Mouse (Mus musculus) cerebellum, postnatal 36 days (tissue): ENCODE measurements around the gene Tjp2.
A peak's percentile ranks its signal among the peaks of the same experiment; 100 is the strongest.

Experiments used
- DNase-seq, 2 experiments: peaks; one replicate each; pipeline ENCODE4 v3.0.0; 2021 to 2022; ENCODE audit warnings: mixed read lengths in 2 of 2

The Tjp2 gene

GRCm38 (mm10) chr19:24176692-24177091, 48.1 kb downstream of the Tjp2 start:
- DNase-seq = no peak

DNA sequence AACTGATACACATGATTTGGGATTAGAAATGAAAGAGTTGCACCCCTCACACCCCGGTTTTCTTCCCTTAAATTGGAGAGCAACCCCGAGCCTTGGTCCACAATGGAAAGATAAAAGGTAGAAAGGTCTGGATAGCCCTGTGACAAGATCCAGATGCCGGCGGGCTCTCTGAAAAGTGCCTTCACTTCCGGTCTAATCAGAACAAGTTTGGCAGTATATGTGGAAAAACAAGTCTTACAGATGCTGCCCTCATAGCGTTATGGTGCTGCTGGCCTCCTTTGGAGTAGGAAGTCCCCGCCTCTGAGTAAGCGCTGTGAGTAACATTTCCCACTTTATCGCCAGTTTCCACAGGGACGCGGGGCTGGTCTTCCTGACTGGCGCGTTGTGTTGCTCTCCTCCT, 49.9 kb downstream of the Tjp2 start:
- DNase-seq = peak in 1 of 2 experiments; percentile 33

DNA sequence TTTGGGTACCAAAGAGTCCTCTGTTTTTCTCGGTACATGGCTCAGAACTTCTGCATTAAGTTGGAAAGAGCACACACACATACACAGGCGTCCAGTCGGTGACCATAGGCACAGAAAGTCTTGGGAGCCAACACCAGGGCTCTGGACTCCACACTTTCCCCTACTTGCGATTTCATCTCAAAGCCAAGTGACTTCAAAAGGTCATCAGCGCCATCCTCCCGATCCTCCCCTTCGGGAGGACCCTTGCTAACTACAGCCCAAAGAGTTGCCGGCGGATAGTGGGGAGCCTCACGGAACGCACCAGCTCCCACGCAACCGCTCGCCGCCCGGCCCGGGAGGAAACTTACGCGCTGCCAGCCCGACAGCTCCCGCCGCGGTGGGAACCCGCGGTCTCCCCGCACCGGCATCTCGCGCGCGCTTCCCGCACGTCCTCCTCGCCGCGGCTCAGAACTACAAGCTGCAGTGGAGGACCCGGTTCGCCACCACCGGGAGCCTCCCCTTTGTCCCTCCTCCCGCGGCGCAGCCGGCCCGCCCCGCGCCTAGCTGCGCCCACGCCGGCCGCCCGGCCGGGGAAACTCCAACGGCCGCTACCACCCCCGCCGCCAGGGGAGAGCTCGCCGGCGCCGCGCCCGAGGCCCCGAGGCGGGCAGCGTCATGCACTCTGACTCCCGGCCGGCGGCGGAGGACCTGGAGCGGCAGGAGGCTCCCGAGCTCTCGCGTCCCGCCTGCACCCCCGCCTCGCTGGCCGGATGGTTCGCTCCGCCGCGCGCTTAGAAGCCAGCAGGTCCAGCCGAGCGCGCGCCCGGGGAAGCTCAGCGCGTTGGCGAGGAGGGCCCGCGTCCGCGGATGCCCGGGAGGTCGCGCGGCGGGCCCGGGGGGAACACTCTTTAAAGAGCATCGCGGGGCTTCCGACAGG, 51.0 kb downstream of the Tjp2 start:
- peak; percentile 96 to 98 for DNase-seq

DNA sequence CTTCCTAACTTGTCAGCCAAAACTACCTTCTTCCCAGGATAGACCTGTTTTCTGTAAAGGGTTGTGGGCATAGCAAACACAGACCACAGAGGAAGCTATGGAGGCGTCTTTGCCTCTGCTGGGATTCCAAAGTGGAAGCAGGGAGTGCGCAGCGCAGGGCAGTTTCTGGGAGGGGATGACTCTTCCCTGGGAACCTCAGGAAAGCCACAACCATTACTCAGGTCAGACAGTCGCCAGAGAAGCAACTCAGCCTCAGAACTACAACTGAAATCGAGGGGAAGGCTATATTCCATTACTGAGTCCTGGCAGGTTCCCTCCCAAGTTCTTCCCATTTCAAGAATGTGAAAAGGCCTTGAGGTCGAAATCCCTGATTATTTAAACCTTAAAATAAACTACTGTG, 51.8 kb downstream of the Tjp2 start:
- no peak for DNase-seq

DNA sequence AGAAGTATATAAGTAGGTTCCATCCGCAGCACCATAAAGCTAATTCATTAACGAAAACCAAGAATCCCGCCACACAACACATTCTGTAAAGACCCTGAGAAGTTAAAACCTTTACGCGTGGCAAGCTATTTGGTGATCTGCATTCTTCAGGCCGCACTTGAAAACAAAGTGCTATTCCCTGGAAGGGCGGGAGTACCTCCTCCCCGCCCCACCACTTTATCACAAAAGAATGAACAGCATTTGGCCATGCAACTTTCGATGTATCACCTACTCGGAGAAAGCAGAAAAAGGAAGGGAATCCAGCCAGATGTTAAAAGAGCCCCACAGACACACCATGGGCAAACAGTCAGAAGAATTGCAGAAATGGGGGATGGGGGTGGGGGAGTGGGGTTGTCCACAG, 56.3 kb downstream of the Tjp2 start:
- no peak for DNase-seq

GRCm38 (mm10) chr19:24166516-24167091, 58.2 kb downstream of the Tjp2 start:
- no peak for DNase-seq

DNA sequence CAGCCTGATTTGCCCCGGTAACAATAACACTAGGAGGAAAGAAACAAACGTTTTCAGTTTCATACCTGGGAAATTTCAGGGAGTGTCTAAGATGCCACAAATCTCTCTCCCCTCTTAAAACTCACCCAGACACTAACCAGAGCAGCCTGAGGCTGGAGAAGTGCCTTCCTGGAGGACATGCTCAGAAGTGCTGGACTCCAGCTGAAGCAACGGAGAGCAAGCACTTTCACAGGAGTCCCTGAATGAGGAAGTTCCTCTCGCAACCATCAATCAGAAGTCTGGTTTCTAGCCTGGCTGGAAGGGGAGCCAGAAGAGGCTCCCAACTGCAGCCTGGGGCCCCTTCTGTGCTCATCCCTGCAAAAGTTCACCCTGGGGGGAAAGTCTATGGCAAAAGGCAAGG, 60.9 kb downstream of the Tjp2 start:
- DNase-seq = no peak

DNA sequence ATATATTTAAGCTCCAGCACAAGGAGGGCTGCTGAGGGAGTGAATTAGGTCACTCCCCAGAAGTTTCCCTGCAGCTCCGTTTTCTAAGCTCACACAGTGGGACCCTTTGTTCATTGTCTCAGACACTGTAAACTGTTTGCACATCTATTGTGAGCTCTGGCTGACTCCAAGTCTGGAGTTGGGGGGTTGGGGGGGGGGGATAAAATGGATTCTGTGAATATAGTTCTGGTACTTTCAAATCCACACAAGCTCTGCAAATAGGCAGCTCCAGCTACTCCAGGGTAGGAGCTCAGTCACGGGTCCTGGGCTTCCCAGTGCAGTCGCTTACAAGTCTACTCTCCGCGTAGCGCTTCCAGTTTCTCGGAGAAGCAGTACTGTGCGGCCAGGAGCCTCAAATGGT, 64.4 kb downstream of the Tjp2 start:
- no peak for DNase-seq

- DNase-seq = no peak
Measured at GRCm38 (mm10) chr19:24159751-24160150, 65.1 kb downstream of the Tjp2 start.

GRCm38 (mm10) chr19:24159334-24159733, 65.5 kb downstream of the Tjp2 start:
- no peak for DNase-seq

DNA sequence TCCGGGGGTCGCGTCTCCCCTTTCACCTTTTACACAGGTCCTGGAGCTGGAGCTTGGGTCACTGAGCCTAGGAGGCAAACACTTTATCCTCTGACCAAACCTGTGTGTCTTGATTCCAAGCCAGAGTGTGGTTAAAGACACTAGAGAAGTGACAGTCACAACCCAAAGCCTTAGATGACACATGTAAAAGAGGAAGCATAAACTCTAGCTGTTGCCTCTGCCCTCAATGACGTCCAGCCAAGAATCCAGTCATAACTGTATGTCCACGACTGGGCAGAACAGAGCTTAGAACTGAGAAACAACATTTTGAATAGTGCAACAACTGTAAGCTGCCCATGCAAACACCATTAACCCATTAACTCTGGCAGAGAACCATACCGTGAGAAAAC, 68.8 kb downstream of the Tjp2 start:
- DNase-seq = no peak

DNA sequence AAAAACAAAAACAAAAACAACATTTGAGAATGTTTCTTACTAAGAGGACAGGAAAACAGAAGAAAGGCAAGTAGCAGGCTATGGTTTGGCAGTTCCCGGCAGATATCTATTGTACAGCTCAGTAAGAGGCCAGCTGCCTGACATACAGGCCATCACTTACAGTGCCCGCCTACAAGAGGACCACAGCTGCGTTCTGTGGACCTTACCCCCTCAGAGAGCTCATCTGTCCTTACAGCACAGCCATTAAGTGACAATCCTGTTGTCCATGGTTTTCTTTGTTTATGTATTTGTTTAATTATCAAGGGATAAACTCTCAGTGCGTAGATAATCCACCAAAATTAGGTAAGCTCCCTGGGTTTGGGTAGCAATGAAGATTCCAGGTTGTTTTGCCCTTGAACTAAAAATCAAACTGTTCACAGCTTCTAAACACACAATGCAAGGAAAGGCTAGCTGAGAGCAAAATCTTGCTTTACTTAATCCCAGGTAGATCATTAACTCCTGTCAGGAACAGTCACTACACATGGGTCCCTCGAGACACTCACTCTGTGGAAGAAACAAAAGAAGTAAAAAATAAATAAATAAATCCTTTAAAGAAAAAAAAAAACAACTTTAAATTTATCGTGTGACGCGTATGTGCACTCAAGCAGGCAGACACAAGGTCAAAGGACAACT, 69.3 kb downstream of the Tjp2 start:
- DNase-seq = no peak

DNA sequence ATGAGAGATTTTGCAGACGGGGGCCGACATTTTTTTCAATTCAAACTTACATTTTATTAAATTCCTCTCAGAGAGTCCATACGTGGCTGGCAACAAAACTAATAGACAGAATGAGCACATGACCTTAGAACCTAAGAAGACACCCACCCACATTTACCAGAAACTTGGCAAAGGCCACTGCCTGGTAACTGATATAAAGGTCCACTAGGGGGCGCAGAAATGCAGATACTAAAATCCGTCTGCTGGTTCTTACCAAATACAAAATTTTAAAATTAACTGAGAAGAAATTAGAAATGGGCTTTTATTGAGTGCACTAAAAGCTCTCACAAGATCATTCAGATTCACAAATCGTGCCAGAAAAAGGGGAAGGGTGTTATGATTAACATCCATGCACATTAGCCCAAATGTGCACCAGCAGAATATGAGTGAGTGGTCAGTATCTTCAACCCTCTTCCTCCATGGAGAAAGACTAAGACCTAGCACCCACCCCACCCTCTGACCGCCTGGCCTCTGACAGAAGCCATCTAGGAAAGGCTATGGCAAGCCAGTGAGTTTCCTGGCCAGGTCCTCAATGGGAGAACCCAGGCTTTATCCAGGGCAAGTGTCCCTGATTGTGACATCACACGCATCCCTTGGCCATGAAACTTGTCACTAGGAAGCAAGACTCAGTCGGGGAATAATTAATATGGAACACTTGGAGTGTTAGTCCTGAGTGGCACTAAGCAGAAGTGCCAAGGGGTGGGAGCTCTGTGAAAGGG, 71.4 kb downstream of the Tjp2 start:
- peak; percentile 35 to 46 for DNase-seq

- DNase-seq = no peak
Measured at GRCm38 (mm10) chr19:24144009-24144408, 80.8 kb downstream of the Tjp2 start.

GRCm38 (mm10) chr19:24142621-24143061, 82.2 kb downstream of the Tjp2 start:
- peak in 1 of 2 experiments; percentile 8 for DNase-seq

- no peak for DNase-seq
Measured at GRCm38 (mm10) chr19:24140298-24140697, 84.5 kb downstream of the Tjp2 start.

DNA sequence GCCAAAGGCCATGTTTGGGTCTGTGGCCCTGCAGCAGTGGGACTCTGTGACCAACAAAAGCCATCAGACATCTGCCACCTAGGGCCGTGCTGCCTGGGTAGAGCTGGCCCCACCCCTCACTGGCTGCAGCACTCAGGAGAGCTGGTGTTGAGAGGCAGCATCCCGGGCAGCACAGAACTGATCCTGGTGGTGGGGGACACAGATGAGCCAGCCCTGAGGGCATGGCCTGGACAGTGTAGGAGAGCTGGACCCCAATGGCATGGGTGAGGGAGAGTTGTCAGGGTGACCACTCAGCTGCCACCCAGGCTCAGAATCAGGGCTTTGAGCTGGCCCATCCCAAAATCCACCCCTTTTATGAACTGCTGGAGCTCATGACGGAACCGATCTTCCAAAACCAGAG, 87.4 kb downstream of the Tjp2 start:
- no peak for DNase-seq

DNA sequence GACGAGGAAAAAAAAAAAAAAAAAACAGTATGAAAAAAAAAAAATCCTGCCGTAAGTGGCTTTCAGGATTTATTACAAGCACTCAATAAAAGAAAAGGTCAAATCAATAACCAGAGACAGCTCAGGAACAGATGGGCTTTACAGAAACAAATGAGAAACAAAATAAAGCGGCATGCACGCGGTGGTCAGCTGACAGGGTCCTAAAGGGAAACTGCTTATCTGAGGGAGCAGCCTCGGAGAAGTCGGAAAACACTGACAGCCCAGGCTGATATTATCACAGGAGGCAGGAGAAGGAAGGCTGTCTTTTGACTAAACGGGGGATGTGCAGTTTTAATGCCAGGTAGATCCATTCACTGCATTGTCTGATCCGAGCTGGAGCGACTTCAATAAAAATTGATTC, 89.8 kb downstream of the Tjp2 start:
- DNase-seq = no peak

- DNase-seq = no peak
Measured at GRCm38 (mm10) chr19:24134144-24134911, 90.5 kb downstream of the Tjp2 start.

- DNase-seq = no peak
Measured at GRCm38 (mm10) chr19:24123534-24124290, 101.1 kb downstream of the Tjp2 start.

DNA sequence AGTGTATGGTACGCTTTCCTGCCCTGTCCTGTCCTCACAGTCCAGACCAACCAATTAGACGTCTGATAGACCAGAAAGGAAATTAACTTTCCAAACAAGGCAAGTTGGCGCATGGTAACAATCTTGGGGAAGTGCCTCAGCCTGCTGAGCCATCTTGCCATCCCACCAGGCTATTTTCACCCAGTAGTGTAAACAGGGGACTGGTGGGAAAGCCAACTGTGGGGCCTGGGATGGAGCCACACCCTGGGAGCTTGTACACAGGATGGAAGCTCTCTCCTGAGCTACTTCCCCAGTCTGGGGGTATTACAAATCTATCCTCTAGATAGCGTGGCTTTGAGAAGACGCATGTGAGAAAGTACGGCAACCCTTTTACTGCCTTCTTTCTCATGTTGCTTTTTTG, 101.7 kb downstream of the Tjp2 start:
- no peak for DNase-seq
